Mouse (Mus musculus) retina, postnatal 7 days (tissue): ENCODE data around the gene Abcc2.
A peak's percentile ranks its signal among the peaks of the same experiment; 100 is the strongest.

Experiments used
- DNase-seq: peaks from one replicate; pipeline ENCODE4 v3.0.0-alpha.2; 2012; ENCODE audit warnings: low read depth, low spot score

Gene Abcc2

GRCm38 (mm10) chr19:43781980-43782379 lies at the start of gene Abcc2:
TSS of gene Abcc2 (plus strand) at chr19:43782192.
- no peak for DNase-seq

- DNase-seq, result no peak
Measured at GRCm38 (mm10) chr19:43738409-43738808, 43.6 kb upstream of the Abcc2 start.

- no peak for DNase-seq
Measured at GRCm38 (mm10) chr19:43743401-43743800, 38.6 kb upstream of the Abcc2 start.

- no peak for DNase-seq
Measured at GRCm38 (mm10) chr19:43745740-43746139, 36.3 kb upstream of the Abcc2 start.

- DNase-seq, result no peak
Measured at GRCm38 (mm10) chr19:43747877-43748276, 34.1 kb upstream of the Abcc2 start.

- no peak for DNase-seq
Measured at GRCm38 (mm10) chr19:43750008-43750407, 32.0 kb upstream of the Abcc2 start.

GRCm38 (mm10) chr19:43752489-43753225 lies 29.3 kb upstream of the Abcc2 start, which contains the start of the genes Cutc and Cox15:
TSS of gene Cutc (plus strand) at chr19:43752996.
TSS of gene Cox15 (minus strand) at chr19:43753000.
- DNase-seq, result peak; percentile 95

- DNase-seq, result no peak
Measured at GRCm38 (mm10) chr19:43753226-43753835, 28.7 kb upstream of the Abcc2 start.

GRCm38 (mm10) chr19:43754237-43754636 lies 27.8 kb upstream of the Abcc2 start:
- DNase-seq, result no peak

- no peak for DNase-seq
Measured at GRCm38 (mm10) chr19:43754872-43755271, 27.1 kb upstream of the Abcc2 start.

GRCm38 (mm10) chr19:43760504-43760903 lies 21.5 kb upstream of the Abcc2 start:
- DNase-seq, result peak; percentile 70

GRCm38 (mm10) chr19:43761543-43762256 lies 20.3 kb upstream of the Abcc2 start:
- no peak for DNase-seq

- no peak for DNase-seq
Measured at GRCm38 (mm10) chr19:43762410-43762809, 19.6 kb upstream of the Abcc2 start.

- DNase-seq, result no peak
Measured at GRCm38 (mm10) chr19:43766451-43766850, 15.5 kb upstream of the Abcc2 start.

GRCm38 (mm10) chr19:43767549-43768322 lies 14.3 kb upstream of the Abcc2 start:
- no peak for DNase-seq

- DNase-seq, result no peak
Measured at GRCm38 (mm10) chr19:43769366-43769960, 12.5 kb upstream of the Abcc2 start.

GRCm38 (mm10) chr19:43770584-43770983 lies 11.4 kb upstream of the Abcc2 start:
- no peak for DNase-seq

GRCm38 (mm10) chr19:43771499-43771969 lies 10.5 kb upstream of the Abcc2 start:
- no peak for DNase-seq

GRCm38 (mm10) chr19:43772311-43772710 lies 9.7 kb upstream of the Abcc2 start:
- DNase-seq, result no peak

- DNase-seq, result no peak
Measured at GRCm38 (mm10) chr19:43775433-43775832, 6.6 kb upstream of the Abcc2 start.

- DNase-seq, result no peak
Measured at GRCm38 (mm10) chr19:43776561-43776960, 5.4 kb upstream of the Abcc2 start.
